Mouse (Mus musculus): Measurements from ENCODE around the gene Mad1l1. TPM values are rescaled to one million over a fixed set of nuclear protein-coding genes. Genes with fewer than 3 reads are reported as not detected.

Mad1l1 gene
- polyA plus RNA-seq, 1 experiment from 2014 or later, result 29.8 TPM

GRCm38 (mm10) chr5:140306016-140306415 is 15.3 kb downstream of the Mad1l1 start:
- H3K9ac ChIP-seq (replicated peaks; ENCODE audit: low read length), result no peak overlapping the region
- H3K36me3 ChIP-seq (ENCODE audit: control insufficient read depth, insufficient read depth, low read length), result peaks cover 72% of the 10 kb centered on the region
- no peaks in the 10 kb centered on the region for H3K4me1 ChIP-seq (ENCODE audit: control insufficient read depth, insufficient read depth, low read length)
- no peak overlapping the region for H3K27ac ChIP-seq (replicated peaks; ENCODE audit: low read depth, low read length)
- H3K4me3 ChIP-seq (replicated peaks; ENCODE audit: low read depth, low read length), result no peak overlapping the region
- ATAC-seq (ENCODE audit: low FRiP score, low TSS enrichment) (no peak), DNase-seq (peak; percentile 10)
- H3K9me3 ChIP-seq (ENCODE audit: control insufficient read depth, low read length), result no peaks in the 10 kb centered on the region
- no peaks in the 10 kb centered on the region for H3K27me3 ChIP-seq (ENCODE audit: control insufficient read depth, insufficient read depth, low read length)
- no peak overlapping the region for H3K4me2 ChIP-seq (ENCODE audit: low read length)
- 75% methylated on average over 8 of the region's 8 CpGs for WGBS

GRCm38 (mm10) chr5:140298291-140298690 is 23.1 kb downstream of the Mad1l1 start:
- DNase-seq (no peak), ATAC-seq (ENCODE audit: low FRiP score, low TSS enrichment) (no peak)
- Histone ChIP-seq H3K27ac (replicated peaks; ENCODE audit: low read depth, low read length) (no peak overlapping the region), H3K4me3 (replicated peaks; ENCODE audit: low read depth, low read length) (no peak overlapping the region), H3K4me1 (ENCODE audit: control insufficient read depth, insufficient read depth, low read length) (no peaks in the 10 kb centered on the region), H3K9ac (replicated peaks; ENCODE audit: low read length) (no peak overlapping the region), H3K36me3 (ENCODE audit: control insufficient read depth, insufficient read depth, low read length) (peaks cover 67% of the 10 kb centered on the region), H3K4me2 (ENCODE audit: low read length) (no peak overlapping the region), H3K27me3 (ENCODE audit: control insufficient read depth, insufficient read depth, low read length) (no peaks in the 10 kb centered on the region), H3K9me3 (ENCODE audit: control insufficient read depth, low read length) (no peaks in the 10 kb centered on the region)
- 88% methylated on average over 4 of the region's 4 CpGs for WGBS

- Histone ChIP-seq H3K4me1 (ENCODE audit: control insufficient read depth, insufficient read depth, low read length) (no peaks in the 10 kb centered on the region), H3K4me3 (replicated peaks; ENCODE audit: low read depth, low read length) (no peak overlapping the region), H3K9me3 (ENCODE audit: control insufficient read depth, low read length) (no peaks in the 10 kb centered on the region), H3K36me3 (ENCODE audit: control insufficient read depth, insufficient read depth, low read length) (peaks cover 29% of the 10 kb centered on the region), H3K27me3 (ENCODE audit: control insufficient read depth, insufficient read depth, low read length) (no peaks in the 10 kb centered on the region), H3K27ac (replicated peaks; ENCODE audit: low read depth, low read length) (no peak overlapping the region), H3K4me2 (ENCODE audit: low read length) (no peak overlapping the region), H3K9ac (replicated peaks; ENCODE audit: low read length) (no peak overlapping the region)
- 77% methylated on average over 1 of the region's 1 CpGs for WGBS
- ATAC-seq (ENCODE audit: low FRiP score, low TSS enrichment) (peak; percentile 55; the same call in 1 of the 2 replicates), DNase-seq (peak; percentile 89)
Observed at GRCm38 (mm10) chr5:140292152-140292551, 29.2 kb downstream of the Mad1l1 start.

GRCm38 (mm10) chr5:140289161-140289560 is 32.2 kb downstream of the Mad1l1 start:
- H3K4me2 ChIP-seq (ENCODE audit: low read length), result no peak overlapping the region
- 99% methylated on average over 2 of the region's 2 CpGs for WGBS
- H3K36me3 ChIP-seq (ENCODE audit: control insufficient read depth, insufficient read depth, low read length), result peaks cover 12% of the 10 kb centered on the region
- H3K9me3 ChIP-seq (ENCODE audit: control insufficient read depth, low read length), result no peaks in the 10 kb centered on the region
- H3K4me1 ChIP-seq (ENCODE audit: control insufficient read depth, insufficient read depth, low read length), result no peaks in the 10 kb centered on the region
- H3K27ac ChIP-seq (replicated peaks; ENCODE audit: low read depth, low read length), result no peak overlapping the region
- no peak overlapping the region for H3K4me3 ChIP-seq (replicated peaks; ENCODE audit: low read depth, low read length)
- DNase-seq (no peak), ATAC-seq (ENCODE audit: low FRiP score, low TSS enrichment) (no peak)
- H3K9ac ChIP-seq (replicated peaks; ENCODE audit: low read length), result no peak overlapping the region
- H3K27me3 ChIP-seq (ENCODE audit: control insufficient read depth, insufficient read depth, low read length), result no peaks in the 10 kb centered on the region

- H3K36me3 ChIP-seq (ENCODE audit: control insufficient read depth, insufficient read depth, low read length), result peaks cover 8% of the 10 kb centered on the region; the same call in 1 of the 2 replicates
- no peaks in the 10 kb centered on the region for H3K9me3 ChIP-seq (ENCODE audit: control insufficient read depth, low read length)
- H3K27me3 ChIP-seq (ENCODE audit: control insufficient read depth, insufficient read depth, low read length), result no peaks in the 10 kb centered on the region
- DNase-seq, result no peak
- H3K4me1 ChIP-seq (ENCODE audit: control insufficient read depth, insufficient read depth, low read length), result no peaks in the 10 kb centered on the region
- H3K9ac ChIP-seq (replicated peaks; ENCODE audit: low read length), result no peak overlapping the region
- H3K4me2 ChIP-seq (ENCODE audit: low read length), result no peak overlapping the region
- WGBS, result 83% methylated on average over 3 of the region's 3 CpGs
- no peak for ATAC-seq (ENCODE audit: low FRiP score, low TSS enrichment)
- no peak overlapping the region for H3K4me3 ChIP-seq (replicated peaks; ENCODE audit: low read depth, low read length)
- H3K27ac ChIP-seq (replicated peaks; ENCODE audit: low read depth, low read length), result no peak overlapping the region
Observed at GRCm38 (mm10) chr5:140288287-140288686, 33.1 kb downstream of the Mad1l1 start.

GRCm38 (mm10) chr5:140284761-140285160 is 36.6 kb downstream of the Mad1l1 start:
- Histone ChIP-seq H3K27me3 (ENCODE audit: control insufficient read depth, insufficient read depth, low read length) (no peaks in the 10 kb centered on the region), H3K9me3 (ENCODE audit: control insufficient read depth, low read length) (no peaks in the 10 kb centered on the region), H3K36me3 (ENCODE audit: control insufficient read depth, insufficient read depth, low read length) (peaks cover 6% of the 10 kb centered on the region; the same call in 1 of the 2 replicates), H3K4me3 (replicated peaks; ENCODE audit: low read depth, low read length) (no peak overlapping the region), H3K9ac (replicated peaks; ENCODE audit: low read length) (no peak overlapping the region), H3K27ac (replicated peaks; ENCODE audit: low read depth, low read length) (no peak overlapping the region), H3K4me2 (ENCODE audit: low read length) (no peak overlapping the region), H3K4me1 (ENCODE audit: control insufficient read depth, insufficient read depth, low read length) (peaks cover 4% of the 10 kb centered on the region; the same call in 1 of the 2 replicates)
- no peak for DNase-seq
- WGBS, result 83% methylated on average over 2 of the region's 2 CpGs
- no peak for ATAC-seq (ENCODE audit: low FRiP score, low TSS enrichment)

- Histone ChIP-seq H3K4me3 (replicated peaks; ENCODE audit: low read depth, low read length) (no peak overlapping the region), H3K9ac (replicated peaks; ENCODE audit: low read length) (no peak overlapping the region), H3K9me3 (ENCODE audit: control insufficient read depth, low read length) (no peaks in the 10 kb centered on the region), H3K4me1 (ENCODE audit: control insufficient read depth, insufficient read depth, low read length) (peaks cover 4% of the 10 kb centered on the region; the same call in 1 of the 2 replicates), H3K27ac (replicated peaks; ENCODE audit: low read depth, low read length) (no peak overlapping the region), H3K27me3 (ENCODE audit: control insufficient read depth, insufficient read depth, low read length) (no peaks in the 10 kb centered on the region), H3K36me3 (ENCODE audit: control insufficient read depth, insufficient read depth, low read length) (peaks cover 3% of the 10 kb centered on the region; the same call in 1 of the 2 replicates), H3K4me2 (ENCODE audit: low read length) (no peak overlapping the region)
- WGBS, result 88% methylated on average over 2 of the region's 2 CpGs
- ATAC-seq (ENCODE audit: low FRiP score, low TSS enrichment) (no peak), DNase-seq (no peak)
Observed at GRCm38 (mm10) chr5:140284011-140284410, 37.3 kb downstream of the Mad1l1 start.

- no peak overlapping the region for H3K4me3 ChIP-seq (replicated peaks; ENCODE audit: low read depth, low read length)
- peaks cover 3% of the 10 kb centered on the region; the same call in 1 of the 2 replicates for H3K36me3 ChIP-seq (ENCODE audit: control insufficient read depth, insufficient read depth, low read length)
- ATAC-seq (ENCODE audit: low FRiP score, low TSS enrichment) (no peak), DNase-seq (no peak)
- WGBS, result 99% methylated on average over 3 of the region's 3 CpGs
- H3K9ac ChIP-seq (replicated peaks; ENCODE audit: low read length), result no peak overlapping the region
- H3K4me1 ChIP-seq (ENCODE audit: control insufficient read depth, insufficient read depth, low read length), result peaks cover 4% of the 10 kb centered on the region; the same call in 1 of the 2 replicates
- no peaks in the 10 kb centered on the region for H3K27me3 ChIP-seq (ENCODE audit: control insufficient read depth, insufficient read depth, low read length)
- H3K4me2 ChIP-seq (ENCODE audit: low read length), result no peak overlapping the region
- no peak overlapping the region for H3K27ac ChIP-seq (replicated peaks; ENCODE audit: low read depth, low read length)
- H3K9me3 ChIP-seq (ENCODE audit: control insufficient read depth, low read length), result no peaks in the 10 kb centered on the region
Observed at GRCm38 (mm10) chr5:140282900-140283299, 38.5 kb downstream of the Mad1l1 start.

- Histone ChIP-seq H3K27ac (replicated peaks; ENCODE audit: low read depth, low read length) (no peak overlapping the region), H3K9ac (replicated peaks; ENCODE audit: low read length) (no peak overlapping the region), H3K9me3 (ENCODE audit: control insufficient read depth, low read length) (no peaks in the 10 kb centered on the region), H3K4me2 (ENCODE audit: low read length) (no peak overlapping the region), H3K27me3 (ENCODE audit: control insufficient read depth, insufficient read depth, low read length) (no peaks in the 10 kb centered on the region), H3K36me3 (ENCODE audit: control insufficient read depth, insufficient read depth, low read length) (peaks cover 3% of the 10 kb centered on the region; the same call in 1 of the 2 replicates), H3K4me1 (ENCODE audit: control insufficient read depth, insufficient read depth, low read length) (peaks cover 4% of the 10 kb centered on the region; the same call in 1 of the 2 replicates), H3K4me3 (replicated peaks; ENCODE audit: low read depth, low read length) (no peak overlapping the region)
- 76% methylated on average over 8 of the region's 8 CpGs for WGBS
- ATAC-seq (ENCODE audit: low FRiP score, low TSS enrichment) (no peak), DNase-seq (no peak)
Observed at GRCm38 (mm10) chr5:140282376-140282775, 39.0 kb downstream of the Mad1l1 start.

Measured in midbrain, embryonic 14.5 days (tissue).